Mouse (Mus musculus) brain, embryonic 18.5 days (tissue): ENCODE results near the gene Ddx3x.
"Not testable (repeated sequence)": the region's sequence is repeated elsewhere in the genome, so short reads cannot be mapped to it uniquely, and the experiment has no call there.

Experiments used
- DNase-seq: peaks from one replicate; pipeline ENCODE4 v3.0.0-alpha.2; 2012; ENCODE audit warnings: low read depth, low spot score

Ddx3x gene

GRCm38 (mm10) chrX:13280409-13281328 is at the start of gene Ddx3x:
Gene Ddx3x (plus strand): TSS chrX:13280970.
- peak; percentile 87 for DNase-seq

- no peak for DNase-seq
Observed at GRCm38 (mm10) chrX:13231243-13231642, 49.5 kb upstream of the Ddx3x start.

- not testable (repeated sequence) for DNase-seq
Observed at GRCm38 (mm10) chrX:13232834-13233233, 47.9 kb upstream of the Ddx3x start.

GRCm38 (mm10) chrX:13233631-13234030 is 47.1 kb upstream of the Ddx3x start:
- no peak for DNase-seq

- no peak for DNase-seq
Observed at GRCm38 (mm10) chrX:13234709-13235108, 46.1 kb upstream of the Ddx3x start.

- DNase-seq = peak; percentile 12
Observed at GRCm38 (mm10) chrX:13236100-13236568, 44.6 kb upstream of the Ddx3x start.

GRCm38 (mm10) chrX:13239455-13239854 is 41.3 kb upstream of the Ddx3x start:
- no peak for DNase-seq

- no peak for DNase-seq
Observed at GRCm38 (mm10) chrX:13240646-13241425, 39.9 kb upstream of the Ddx3x start.

GRCm38 (mm10) chrX:13241426-13242319 is 39.1 kb upstream of the Ddx3x start:
- peak; percentile 12 for DNase-seq

- peak; percentile 84 for DNase-seq
Observed at GRCm38 (mm10) chrX:13242320-13243096, 38.3 kb upstream of the Ddx3x start.

GRCm38 (mm10) chrX:13243133-13244123 is 37.3 kb upstream of the Ddx3x start:
- no peak for DNase-seq

GRCm38 (mm10) chrX:13244588-13244987 is 36.2 kb upstream of the Ddx3x start:
- no peak for DNase-seq

- DNase-seq = no peak
Observed at GRCm38 (mm10) chrX:13245027-13245426, 35.7 kb upstream of the Ddx3x start.

- no peak for DNase-seq
Observed at GRCm38 (mm10) chrX:13251683-13252082, 29.1 kb upstream of the Ddx3x start.

- DNase-seq = no peak
Observed at GRCm38 (mm10) chrX:13254273-13254672, 26.5 kb upstream of the Ddx3x start.

- no peak for DNase-seq
Observed at GRCm38 (mm10) chrX:13263356-13263755, 17.4 kb upstream of the Ddx3x start.

GRCm38 (mm10) chrX:13275519-13276137 is 5.1 kb upstream of the Ddx3x start:
- DNase-seq = no peak

- DNase-seq = no peak
Observed at GRCm38 (mm10) chrX:13278996-13279395, 1.8 kb upstream of the Ddx3x start.

- peak; percentile 36 for DNase-seq
Observed at GRCm38 (mm10) chrX:13280037-13280408, 747 bp upstream of the Ddx3x start.
